Mouse (Mus musculus) right cerebral cortex, postnatal 14 days (tissue): Measurements from ENCODE around the gene Phf21b.
"Not testable (repeated sequence)": the region's sequence is repeated elsewhere in the genome, so short reads cannot be mapped to it uniquely, and the experiment has no call there.

Experiments
- DNase-seq: peaks from one replicate; pipeline ENCODE4 v3.0.0; 2022

Phf21b gene

GRCm38 (mm10) chr15:84772191-84773111 is 83.4 kb downstream of the Phf21b start:
- DNase-seq: no peak

DNA sequence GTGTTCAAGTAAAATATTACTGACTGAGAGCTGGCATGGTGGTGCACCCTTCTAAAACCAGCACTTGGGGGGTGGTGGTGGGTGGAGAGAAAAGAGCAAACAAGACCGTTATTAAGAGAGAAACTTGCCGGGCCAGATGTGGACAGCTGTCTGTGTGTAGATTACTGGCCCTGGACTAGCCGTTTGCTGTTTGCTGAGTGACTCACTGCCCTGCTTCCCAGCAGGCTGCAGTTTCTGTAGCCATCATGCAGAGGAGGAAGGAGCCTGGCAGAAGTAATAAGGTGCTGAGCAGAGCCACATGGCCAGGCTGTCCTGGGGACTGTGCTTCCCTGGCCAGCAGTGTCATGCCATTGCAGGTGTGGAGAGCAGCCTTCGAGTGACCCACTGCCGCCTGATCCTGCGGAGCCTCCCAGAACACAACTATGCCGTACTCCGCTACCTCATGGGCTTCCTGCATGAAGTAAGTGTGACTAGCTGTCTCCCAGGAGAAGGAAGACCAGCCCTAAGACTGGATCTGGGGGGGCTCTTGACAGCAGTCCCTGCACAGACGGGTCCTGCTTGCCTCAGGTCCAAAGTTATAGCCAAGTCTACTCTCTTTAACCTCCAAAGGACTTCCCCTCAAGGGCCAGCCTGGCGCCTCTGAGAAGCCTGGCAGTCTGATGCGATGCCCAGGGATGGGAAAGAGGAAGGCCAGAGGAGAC is 86.1 kb downstream of the Phf21b start:
- no peak for DNase-seq

DNA sequence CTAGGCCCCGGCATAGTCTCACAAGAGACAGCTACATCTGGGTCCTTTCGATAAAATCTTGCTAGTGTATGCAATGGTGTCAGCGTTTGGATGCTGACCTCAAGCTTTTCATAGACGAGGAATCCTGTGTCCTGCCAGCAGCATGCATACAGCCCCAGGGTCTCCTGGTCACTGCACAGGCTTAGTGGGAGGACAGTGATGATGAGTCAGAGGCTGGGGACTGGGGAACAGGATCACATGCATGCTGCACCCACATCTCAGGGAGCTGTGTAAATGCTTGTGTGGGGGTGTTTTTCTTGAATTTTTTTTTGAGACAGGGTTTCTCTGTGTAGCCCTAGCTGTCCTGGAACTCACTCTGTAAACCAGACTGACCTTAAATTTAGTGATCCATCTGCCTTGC is 87.3 kb downstream of the Phf21b start:
- DNase-seq: not testable (repeated sequence)

GRCm38 (mm10) chr15:84766621-84767020 is 89.2 kb downstream of the Phf21b start:
- DNase-seq: no peak

- DNase-seq: no peak
Observed at GRCm38 (mm10) chr15:84763423-84763812, 92.4 kb downstream of the Phf21b start.

DNA sequence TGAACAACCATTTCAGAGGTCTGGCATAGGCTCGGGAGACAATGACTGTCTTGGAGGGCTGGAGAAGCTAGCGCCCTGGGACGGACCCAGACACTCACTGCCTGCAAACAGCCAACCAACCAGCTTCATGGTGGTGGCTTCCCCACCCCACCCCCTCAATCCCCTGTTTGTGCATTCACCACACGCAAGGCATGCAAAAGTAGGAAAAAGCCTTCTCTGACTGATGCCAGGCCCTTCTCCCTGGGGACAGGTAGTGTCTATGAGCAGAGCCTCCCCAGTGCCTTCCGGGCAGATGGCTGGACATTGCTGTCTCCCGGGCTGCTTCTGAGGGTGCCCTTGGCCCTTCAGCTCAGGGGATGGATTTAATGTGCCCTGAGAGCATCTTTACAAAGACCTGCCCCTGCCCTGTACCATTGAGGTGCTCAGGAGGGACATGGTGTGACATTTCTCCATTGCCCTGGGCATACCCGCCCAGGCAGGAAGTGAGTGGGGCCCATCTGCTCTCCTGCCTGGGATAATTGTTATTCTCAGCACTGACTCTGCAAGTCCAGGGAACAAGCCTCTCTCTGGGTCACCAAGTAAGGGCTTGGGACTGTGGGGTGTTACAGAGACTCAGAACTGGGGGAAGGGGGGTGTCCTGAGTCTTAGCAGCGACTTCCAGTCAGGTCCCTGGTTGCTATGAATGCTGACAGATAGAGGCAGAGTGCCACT is 93.0 kb downstream of the Phf21b start:
- DNase-seq: no peak

GRCm38 (mm10) chr15:84758493-84758892 is 97.4 kb downstream of the Phf21b start:
- DNase-seq: peak; percentile 38

DNA sequence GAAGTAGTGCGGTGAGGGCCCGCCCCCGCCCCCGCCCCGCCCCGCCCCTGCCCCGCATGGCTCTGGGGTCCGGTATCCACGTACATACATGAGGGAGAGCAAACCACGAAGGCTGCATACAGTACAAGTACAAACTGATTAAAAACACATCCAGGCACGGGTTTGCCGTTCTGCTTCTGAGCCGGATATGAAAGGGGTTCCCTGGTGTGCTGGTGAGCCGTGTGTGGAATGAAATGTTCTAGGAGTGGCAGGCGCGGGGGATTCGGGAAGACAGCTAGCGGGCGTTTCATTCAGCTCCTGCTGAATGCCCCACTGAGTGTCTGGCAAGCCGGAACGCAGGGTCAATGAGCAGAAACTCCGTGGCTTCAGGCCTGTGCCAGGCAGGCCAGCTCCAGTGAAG is 99.4 kb downstream of the Phf21b start:
- no peak for DNase-seq

- DNase-seq: peak; percentile 67
Observed at GRCm38 (mm10) chr15:84754987-84755386, 100.9 kb downstream of the Phf21b start.

GRCm38 (mm10) chr15:84745831-84746230 is 110.0 kb downstream of the Phf21b start:
- no peak for DNase-seq

- no peak for DNase-seq
Observed at GRCm38 (mm10) chr15:84744308-84744707, 111.5 kb downstream of the Phf21b start.

GRCm38 (mm10) chr15:84743347-84743746 is 112.5 kb downstream of the Phf21b start:
- no peak for DNase-seq

- no peak for DNase-seq
Observed at GRCm38 (mm10) chr15:84741573-84741972, 114.3 kb downstream of the Phf21b start.

- DNase-seq: no peak
Observed at GRCm38 (mm10) chr15:84738246-84738645, 117.6 kb downstream of the Phf21b start.

DNA sequence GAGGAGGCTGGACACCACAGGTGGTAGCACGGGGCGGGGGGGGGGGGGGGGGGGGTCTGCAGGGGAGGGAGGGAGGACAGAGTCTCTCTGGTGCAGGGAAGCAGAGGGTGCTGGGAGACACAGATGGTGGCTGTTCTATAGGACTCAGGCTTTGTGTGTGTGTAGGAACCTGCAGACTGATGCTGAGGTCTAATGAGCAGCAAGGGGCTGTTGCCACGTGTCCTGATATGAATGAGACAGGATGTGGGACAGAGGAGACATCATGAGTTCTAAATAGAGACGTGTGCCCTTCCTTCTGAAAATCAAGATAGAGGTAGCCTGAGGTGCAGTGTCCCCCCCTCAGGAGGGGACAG is 118.9 kb downstream of the Phf21b start:
- no peak for DNase-seq

DNA sequence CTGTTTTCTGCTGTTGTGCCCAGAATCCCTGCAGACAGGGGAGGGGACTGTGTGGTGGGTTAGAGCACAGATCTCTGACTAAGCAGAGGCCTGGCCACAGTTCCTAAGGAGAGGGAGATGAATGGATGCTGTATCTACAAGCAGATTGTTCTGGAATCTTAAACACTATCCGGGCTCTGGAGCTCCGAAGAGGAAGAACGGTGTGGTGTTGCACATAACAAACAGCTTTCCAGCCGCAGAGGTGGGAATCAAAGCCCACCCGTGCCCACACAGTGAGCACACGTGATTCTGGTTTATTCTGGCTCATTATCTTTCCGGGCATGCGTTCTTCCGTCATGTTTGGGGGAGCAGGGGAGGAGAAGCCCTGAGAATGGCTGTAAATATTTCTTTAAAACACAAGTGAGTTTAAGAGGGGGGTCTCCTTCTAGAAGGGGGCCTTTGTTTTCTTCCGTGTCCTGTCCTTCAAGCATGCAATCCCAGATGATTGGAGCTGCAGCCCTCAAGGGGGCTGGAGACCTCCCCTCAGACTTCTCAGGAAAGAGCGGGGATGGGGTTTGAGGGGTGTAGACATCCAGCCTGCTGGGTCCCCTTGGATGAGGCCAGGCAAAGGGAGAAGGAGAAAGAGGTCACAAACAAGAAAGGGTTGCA is 119.4 kb downstream of the Phf21b start:
- DNase-seq: no peak
